Mouse (Mus musculus): ENCODE results near the gene Icam4. TPM values are rescaled to one million over a fixed set of nuclear protein-coding genes. Genes with fewer than 3 reads are reported as not detected.

The Icam4 gene
- total and polyA plus RNA-seq, 3 experiments: 193 to 268 (median 260) TPM

GRCm38 (mm10) chr9:20982171-20982570, 47.0 kb upstream of the Icam4 start:
- H3K79me2 ChIP-seq (ENCODE audit: control insufficient read depth, insufficient read depth, low read length, poor library complexity): no peaks in the 10 kb centered on the region
- peaks cover 0 to 10% of the 10 kb centered on the region in 2 experiments; a peak in 2 of 4 replicates for H3K36me3 ChIP-seq (ENCODE audit: control insufficient read depth in 1 of 2, insufficient read depth in 2 of 2, low read length in 2 of 2)
- H3K9ac ChIP-seq (ENCODE audit: control insufficient read depth, low read depth, low read length, poor library complexity, severe bottlenecking): no peak overlapping the region
- H3K27me3 ChIP-seq (ENCODE audit: control insufficient read depth in 1 of 2, insufficient read depth in 2 of 2, low read length in 2 of 2): peaks cover 6 to 16% of the 10 kb centered on the region in 2 experiments; a peak in 3 of 4 replicates
- no peak overlapping the region for H3K4me3 ChIP-seq (ENCODE audit: control insufficient read depth in 1 of 2, insufficient read depth in 1 of 2, low read depth in 2 of 2, low read length in 2 of 2)
- TF ChIP-seq ZC3H11A (IDR thresholded peaks at IDR 0.05; ENCODE audit: low read depth, low read length): no peak
- no peak for TF ChIP-seq MAX (IDR thresholded peaks at IDR 0.05; ENCODE audit: low read length)
- TF ChIP-seq MAFK (IDR thresholded peaks at IDR 0.05; ENCODE audit: borderline replicate concordance, low read depth, low read length): no peak
- TF ChIP-seq TBP (IDR thresholded peaks at IDR 0.05; ENCODE audit: low read depth, low read length): no peak
- TF ChIP-seq SMC3 (IDR thresholded peaks at IDR 0.05; ENCODE audit: low read depth, low read length): no peak
- no peak overlapping the region for H3K27ac ChIP-seq (ENCODE audit: control insufficient read depth, low read depth, low read length)
- no peak for DNase-seq (ENCODE audit: low read depth, low spot score)
- peaks cover 5 to 17% of the 10 kb centered on the region in 2 experiments; a peak in 3 of 4 replicates for H3K4me1 ChIP-seq (ENCODE audit: control insufficient read depth in 1 of 2, insufficient read depth in 2 of 2, low read length in 2 of 2)
- H3K9me3 ChIP-seq (replicated peaks; ENCODE audit: insufficient read depth, low read length): no peaks in the 10 kb centered on the region

GRCm38 (mm10) chr9:20983169-20983568, 46.0 kb upstream of the Icam4 start:
- TF ChIP-seq MXI1 (IDR thresholded peaks at IDR 0.05; ENCODE audit: low read depth, low read length) (peak; percentile 36; the same call in 1 of the 2 replicates), CHD2 (IDR thresholded peaks at IDR 0.05; ENCODE audit: low read length) (peak; percentile 42; the same call in 1 of the 2 replicates), POLR2AphosphoS2 (IDR thresholded peaks at IDR 0.05; ENCODE audit: low read length) (no peak), MAFK (IDR thresholded peaks at IDR 0.05; ENCODE audit: borderline replicate concordance, low read depth, low read length) (peak; percentile 78; the same call in 1 of the 2 replicates), GABPA (IDR thresholded peaks at IDR 0.05; ENCODE audit: low read depth, low read length) (0 out of 2 replicates have a peak, but pooled peaks have one; percentile 3), E2F4 (IDR thresholded peaks at IDR 0.05; ENCODE audit: borderline replicate concordance, low read depth, low read length) (no peak), CHD1 (IDR thresholded peaks at IDR 0.05; ENCODE audit: low read depth, low read length) (no peak), MYC (IDR thresholded peaks at IDR 0.05; ENCODE audit: low read depth, low read length) (no peak), MAZ (IDR thresholded peaks at IDR 0.05; ENCODE audit: low read depth, low read length) (no peak), EP300 (IDR thresholded peaks at IDR 0.05; ENCODE audit: low read depth in 1 of 2, low read length in 2 of 2) (0 out of 4 replicates have a peak, but pooled peaks of 1 of the 2 experiments have one; percentile 0), USF1 (IDR thresholded peaks at IDR 0.05; ENCODE audit: low read depth, low read length) (no peak), MEF2A (IDR thresholded peaks at IDR 0.05; ENCODE audit: extremely low read depth, insufficient replicate concordance, low read depth, low read length, poor library complexity, severe bottlenecking) (no peak), ETS1 (IDR thresholded peaks at IDR 0.05; ENCODE audit: low read depth, low read length) (peak; percentile 73; the same call in 1 of the 2 replicates), SMC3 (IDR thresholded peaks at IDR 0.05; ENCODE audit: low read depth, low read length) (no peak), GATA1 (IDR thresholded peaks at IDR 0.05; ENCODE audit: low read depth, low read length) (0 out of 2 replicates have a peak, but pooled peaks have one; percentile 31), NELFE (IDR thresholded peaks at IDR 0.05; ENCODE audit: low read depth, low read length) (no peak), RCOR1 (IDR thresholded peaks at IDR 0.05; ENCODE audit: low read depth, low read length) (no peak; the same call in 1 of the 2 replicates)
- no peaks in the 10 kb centered on the region for H3K79me2 ChIP-seq (ENCODE audit: control insufficient read depth, insufficient read depth, low read length, poor library complexity)
- H3K4me3 ChIP-seq (ENCODE audit: control insufficient read depth in 1 of 2, insufficient read depth in 1 of 2, low read depth in 2 of 2, low read length in 2 of 2): no peak overlapping the region
- H3K9me3 ChIP-seq (replicated peaks; ENCODE audit: insufficient read depth, low read length): no peaks in the 10 kb centered on the region
- peak; percentile 56 for DNase-seq (ENCODE audit: low read depth, low spot score)
- peaks cover 6 to 20% of the 10 kb centered on the region in 2 experiments; a peak in 3 of 4 replicates for H3K27me3 ChIP-seq (ENCODE audit: control insufficient read depth in 1 of 2, insufficient read depth in 2 of 2, low read length in 2 of 2)
- no peak overlapping the region for H3K9ac ChIP-seq (ENCODE audit: control insufficient read depth, low read depth, low read length, poor library complexity, severe bottlenecking)
- H3K27ac ChIP-seq (ENCODE audit: control insufficient read depth, low read depth, low read length): no peak overlapping the region
- peaks cover 5 to 16% of the 10 kb centered on the region in 2 experiments; a peak in 3 of 4 replicates for H3K4me1 ChIP-seq (ENCODE audit: control insufficient read depth in 1 of 2, insufficient read depth in 2 of 2, low read length in 2 of 2)
- peaks cover 0 to 10% of the 10 kb centered on the region in 2 experiments; a peak in 2 of 4 replicates for H3K36me3 ChIP-seq (ENCODE audit: control insufficient read depth in 1 of 2, insufficient read depth in 2 of 2, low read length in 2 of 2)
